Mouse (Mus musculus) R1 (cell line): Measurements from ENCODE around the gene Rad9a.

ENCODE experiments used
- DNase-seq: peaks from one replicate; pipeline ENCODE4 v3.0.0-alpha.2; 2018; ENCODE audit warnings: low read depth, low spot score

Rad9a gene

DNA sequence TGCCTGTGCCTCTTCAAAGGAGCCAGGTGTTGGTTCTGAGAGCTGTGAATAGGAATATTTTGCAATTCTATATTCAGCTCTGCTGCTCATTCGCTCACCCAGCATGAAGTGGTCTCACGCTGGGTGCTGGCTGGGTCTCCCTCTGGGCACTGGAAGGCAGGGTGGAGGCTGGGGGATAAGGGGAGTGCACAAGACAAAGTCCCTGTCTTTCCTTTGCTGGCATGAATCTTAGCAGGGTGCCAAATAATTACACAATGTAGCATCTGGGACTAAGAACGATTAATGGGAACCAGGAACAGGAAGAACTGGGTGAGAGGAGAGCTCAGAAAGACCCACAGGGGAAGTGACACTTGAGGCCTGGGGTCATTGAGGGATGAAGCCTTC is 54.4 kb downstream of the Rad9a start:
- DNase-seq, result no peak

DNA sequence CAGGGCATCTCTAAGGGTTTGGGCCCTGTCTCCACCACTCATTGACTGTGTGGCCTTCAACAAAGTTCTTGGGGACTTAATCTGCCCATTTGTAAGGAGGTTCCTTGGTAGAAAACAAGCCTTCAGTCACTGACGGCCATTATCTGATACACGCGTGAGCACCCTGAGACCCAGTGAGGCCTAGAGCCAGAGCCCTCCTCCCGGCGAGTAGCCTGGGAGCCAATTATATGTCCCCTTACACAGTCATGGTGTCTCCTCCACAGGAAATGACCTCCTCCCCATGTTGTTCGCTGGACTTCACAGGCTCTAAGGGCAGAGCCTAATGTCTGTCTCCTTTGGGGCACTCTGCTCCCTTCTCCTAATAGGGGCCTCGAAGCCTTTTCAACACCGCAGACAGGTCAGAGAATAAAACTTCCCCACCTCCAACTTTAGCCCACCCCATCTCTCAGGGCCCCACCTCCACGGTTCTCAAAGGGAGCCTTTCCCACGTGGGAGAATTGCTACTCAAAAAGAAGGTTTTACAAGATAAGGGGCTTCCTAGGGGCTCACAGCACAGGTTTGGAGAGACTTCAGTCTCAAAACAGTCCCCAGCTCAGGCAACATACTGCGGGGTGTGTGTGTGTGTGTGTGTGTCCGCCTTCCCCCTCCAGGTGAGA is 55.0 kb downstream of the Rad9a start:
- no peak for DNase-seq

DNA sequence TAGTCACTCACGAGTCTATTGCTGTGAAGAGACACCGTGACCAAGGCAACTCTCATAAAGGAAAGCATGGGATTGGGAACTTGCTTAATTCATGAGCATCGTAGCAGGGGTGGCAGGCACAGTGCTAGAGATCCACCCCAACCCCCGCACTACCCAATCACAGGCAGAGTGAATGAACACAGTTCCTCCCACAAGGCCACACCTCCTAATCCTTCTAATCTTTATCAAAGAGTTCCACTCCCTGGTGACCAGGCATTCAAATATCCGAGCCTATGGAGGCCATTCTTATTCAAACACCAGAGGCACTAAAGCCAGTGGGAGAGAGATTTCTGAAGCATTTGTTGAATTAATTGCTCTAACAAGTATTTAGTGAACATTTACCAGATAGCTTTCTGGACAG is 55.5 kb downstream of the Rad9a start:
- DNase-seq, result peak; percentile 80
